20 mouse cellular contexts compared by ENCODE assay signal in genomic region chrX:85877747-85878146, GRCm38 (mm10). TPM values are rescaled to one million over a fixed set of nuclear protein-coding genes. Genes with fewer than 3 reads are reported as not detected.
"Had no signal": no experiment of that assay in that cellular context is flagged by ENCODE, and none has a peak within 500 bp of the region (broad histone marks: within the 10 kb centered on the region; RNA-seq: fewer than 3 reads in every experiment).

No protein-coding gene starts in this region.

- H3K27ac ChIP-seq: lung, embryonic 15.5 days; macrophage; midbrain, embryonic 13.5 days; midbrain, embryonic 15.5 days; neural tube, embryonic 12.5 days; stomach, embryonic 15.5 days; stomach, postnatal 0 days had no signal

- ATAC-seq: lung, postnatal 0 days; midbrain, embryonic 13.5 days; midbrain, embryonic 15.5 days had no signal

- DNase-seq: lung, adult 2 months; lung, postnatal 14 days; lung, postnatal 36 days; right cerebral cortex, postnatal 14 days; thymus, adult 2 months; thymus, postnatal 25 days; thymus, postnatal 4 days had no signal

- H3K27me3 ChIP-seq: lung, embryonic 15.5 days; midbrain, embryonic 13.5 days; midbrain, embryonic 15.5 days; neural tube, embryonic 12.5 days; stomach, embryonic 15.5 days had no signal

- H3K9me3 ChIP-seq: lung, embryonic 15.5 days; megakaryocyte, embryonic 14.5 days; midbrain, embryonic 13.5 days; midbrain, embryonic 15.5 days; neural tube, embryonic 12.5 days; stomach, embryonic 15.5 days had no signal

- H3K4me2 ChIP-seq: lung, embryonic 15.5 days; midbrain, embryonic 11.5 days; midbrain, embryonic 13.5 days; midbrain, embryonic 15.5 days; neural tube, embryonic 12.5 days; stomach, embryonic 15.5 days had no signal

- H3K4me1 ChIP-seq: lung, embryonic 15.5 days; midbrain, embryonic 13.5 days; midbrain, embryonic 15.5 days; neural tube, embryonic 12.5 days; stomach, embryonic 15.5 days had no signal

- H3K36me3 ChIP-seq: lung, embryonic 15.5 days; midbrain, embryonic 13.5 days; midbrain, embryonic 15.5 days; neural tube, embryonic 12.5 days; stomach, embryonic 15.5 days had no signal

- H3K4me3 ChIP-seq: lung, embryonic 15.5 days; megakaryocyte, embryonic 14.5 days; midbrain, embryonic 13.5 days; midbrain, embryonic 15.5 days; neural tube, embryonic 12.5 days; stomach, embryonic 15.5 days had no signal

- H3K9ac ChIP-seq: lung, embryonic 15.5 days; midbrain, embryonic 13.5 days; midbrain, embryonic 15.5 days; neural tube, embryonic 12.5 days; stomach, embryonic 15.5 days had no signal

RNA-seq across cellular contexts. Expression of gene 5430427O19Rik, which starts 7.6 kb away (rescaled TPM):
- total RNA-seq: midbrain, postnatal 0 days had no signal
- polyA plus RNA-seq: midbrain, embryonic 15.5 days; midbrain, postnatal 0 days; neural tube, embryonic 14.5 days; testis, adult 2 months had no signal
